28 mouse cellular contexts compared by ENCODE assay signal in genomic region chr10:78700881-78701280, GRCm38 (mm10). TPM values are rescaled to one million over a fixed set of nuclear protein-coding genes. Genes with fewer than 3 reads are reported as not detected.
A peak's percentile ranks its signal among the peaks of the same experiment; 100 is the strongest.
DNase-seq lines count a peak whose midpoint lies in the region; ATAC-seq and TF ChIP-seq lines count a peak whose summit lies in the region.
"Had no signal": no experiment of that assay in that cellular context is flagged by ENCODE, and none has a peak within 500 bp of the region (broad histone marks: within the 10 kb centered on the region; RNA-seq: fewer than 3 reads in every experiment).

No protein-coding gene starts in this region.

- no peak for ATAC-seq in erythroid progenitor cell, adult 5-6 weeks (replicated peaks; ENCODE audit: low FRiP score, poor library complexity, severe bottlenecking)
- ATAC-seq: CD4-positive, CD25-positive, alpha-beta regulatory T cell, adult 4 months; forebrain, embryonic 14.5 days; forebrain, embryonic 16.5 days had no signal

- no peak overlapping the region for H3K27ac ChIP-seq in heart, embryonic 10.5 days
- H3K27ac ChIP-seq in heart, adult 2 months = no peak overlapping the region
- no peak overlapping the region for H3K27ac ChIP-seq in midbrain, embryonic 10.5 days (replicated peaks)
- H3K27ac ChIP-seq: embryonic facial prominence, embryonic 13.5 days; embryonic facial prominence, embryonic 15.5 days; forebrain, embryonic 10.5 days; forebrain, embryonic 12.5 days had no signal

- no peaks in the 10 kb centered on the region for H3K4me1 ChIP-seq in heart, embryonic 10.5 days
- H3K4me1 ChIP-seq in heart, adult 2 months (ENCODE audit: control insufficient read depth, insufficient read depth, low read length) = no peaks in the 10 kb centered on the region
- no peaks in the 10 kb centered on the region for H3K4me1 ChIP-seq in midbrain, embryonic 10.5 days
- H3K4me1 ChIP-seq: embryonic facial prominence, embryonic 15.5 days; forebrain, embryonic 10.5 days; forebrain, embryonic 12.5 days had no signal

- no peak for TF ChIP-seq CTCF in heart, adult 2 months (IDR thresholded peaks at IDR 0.05)

- intact Hi-C loops in heart, adult 2 months (cut with DNase I) = no loop called here

- H3K27me3 ChIP-seq in heart, embryonic 10.5 days (ENCODE audit: insufficient read depth, poor library complexity, severe bottlenecking) = no peaks in the 10 kb centered on the region
- H3K27me3 ChIP-seq in heart, adult 2 months (ENCODE audit: control insufficient read depth, insufficient read depth, low read length) = no peaks in the 10 kb centered on the region
- H3K27me3 ChIP-seq in midbrain, embryonic 10.5 days (ENCODE audit: low read depth, poor library complexity, severe bottlenecking) = no peaks in the 10 kb centered on the region
- H3K27me3 ChIP-seq: embryonic facial prominence, embryonic 13.5 days; embryonic facial prominence, embryonic 15.5 days; forebrain, embryonic 12.5 days had no signal

- H3K9me3 ChIP-seq in heart, embryonic 10.5 days = no peaks in the 10 kb centered on the region
- H3K9me3 ChIP-seq in midbrain, embryonic 10.5 days (replicated peaks) = no peaks in the 10 kb centered on the region
- H3K9me3 ChIP-seq: embryonic facial prominence, embryonic 13.5 days; embryonic facial prominence, embryonic 15.5 days; forebrain, embryonic 10.5 days; forebrain, embryonic 12.5 days; G1E had no signal

- H3K79me2 ChIP-seq in heart, adult 2 months (replicated peaks; ENCODE audit: control insufficient read depth, insufficient read depth, low read length) = no peaks in the 10 kb centered on the region

- TF ChIP-seq EP300 in heart, adult 2 months (IDR thresholded peaks at IDR 0.05; ENCODE audit: insufficient read depth, low read depth, low read length) = no peak

- WGBS in heart, embryonic 10.5 days = 56% methylated on average over 3 of the region's 3 CpGs
- 43% methylated on average over 3 of the region's 3 CpGs for WGBS in heart, adult 2 months
- WGBS in midbrain, embryonic 10.5 days = 61% methylated on average over 3 of the region's 3 CpGs

- H3K36me3 ChIP-seq in heart, embryonic 10.5 days = no peaks in the 10 kb centered on the region
- no peaks in the 10 kb centered on the region for H3K36me3 ChIP-seq in heart, adult 2 months (ENCODE audit: control insufficient read depth, insufficient read depth, low read length)
- no peaks in the 10 kb centered on the region for H3K36me3 ChIP-seq in midbrain, embryonic 10.5 days
- H3K36me3 ChIP-seq: embryonic facial prominence, embryonic 13.5 days; embryonic facial prominence, embryonic 15.5 days; forebrain, embryonic 10.5 days; forebrain, embryonic 12.5 days; G1E had no signal

- H3K4me3 ChIP-seq in heart, embryonic 10.5 days = no peak overlapping the region
- H3K4me3 ChIP-seq in heart, adult 2 months = no peak overlapping the region
- no peak overlapping the region for H3K4me3 ChIP-seq in midbrain, embryonic 10.5 days
- H3K4me3 ChIP-seq: embryonic facial prominence, embryonic 13.5 days; embryonic facial prominence, embryonic 15.5 days; forebrain, embryonic 10.5 days; forebrain, embryonic 12.5 days had no signal

- peak; percentile 66 for DNase-seq in heart, embryonic 10.5 days (ENCODE audit: low spot score)
- no peak for DNase-seq in heart, adult 2 months
- DNase-seq in NIH3T3 (ENCODE audit: low read depth) = peak; percentile 35
- DNase-seq in midbrain, embryonic 10.5 days (ENCODE audit: low spot score) = no peak
- DNase-seq: adrenal gland, adult 2 months; adrenal gland, postnatal 10 days; adrenal gland, postnatal 25 days; B cell, adult 2 months; cerebellum, adult 11 months; cerebellum, adult 18-20 months; cerebellum, adult 8-10 months; cerebellum, adult 9-11 months; cerebellum, postnatal 14 days; cerebellum, postnatal 36 days; embryo, embryonic 11 days had no signal

- TF ChIP-seq POLR2A in heart, adult 2 months (IDR thresholded peaks at IDR 0.05; ENCODE audit: insufficient read depth, low read depth, low read length) = no peak

- H3K9ac ChIP-seq in heart, adult 2 months (ENCODE audit: low read depth, low read length) = no peak overlapping the region
- H3K9ac ChIP-seq: embryonic facial prominence, embryonic 13.5 days; embryonic facial prominence, embryonic 15.5 days; forebrain, embryonic 12.5 days had no signal

RNA-seq across cellular contexts. Expression of gene Casp14, which starts 17.2 kb away (rescaled TPM):
- not detected in 2 replicates for polyA plus RNA-seq in heart, embryonic 10.5 days (2016; fragmentation: Nextera tagmentation; extraction: Ambion mirVana)
- not detected for total RNA-seq in heart, adult 2 months (2021)
- polyA plus RNA-seq in heart, adult 2 months (2012; rRNA removed) = not detected in 2 replicates
- total RNA-seq in erythroid progenitor cell, adult 5-6 weeks (2015; ENCODE audit: low replicate concordance) = not detected in 2 replicates
- not detected in 2 replicates for total RNA-seq in erythroid progenitor cell, adult 5-6 weeks (2017; ENCODE audit: low replicate concordance)
- not detected in 2 replicates for polyA plus RNA-seq in midbrain, embryonic 10.5 days (2016; fragmentation: Nextera tagmentation; extraction: Ambion mirVana)
- total RNA-seq: adrenal gland, adult 2 months; adrenal gland, postnatal 10 days; adrenal gland, postnatal 25 days; adrenal gland, postnatal 4 days; CH12.LX; common myeloid progenitor, adult 5-6 weeks; G1E had no signal
- polyA plus RNA-seq: adrenal gland, adult 2 months; CD4-positive, CD25-positive, alpha-beta regulatory T cell, adult 4 months; forebrain, embryonic 10.5 days; forebrain, embryonic 12.5 days; forebrain, embryonic 14.5 days; forebrain, embryonic 16.5 days; frontal cortex, adult 2 months; G1E had no signal

RNA-seq across cellular contexts. Expression of gene Ccdc105, which starts 52.0 kb away (rescaled TPM):
- polyA plus RNA-seq in heart, embryonic 10.5 days (2016; fragmentation: Nextera tagmentation; extraction: Ambion mirVana) = not detected in 2 replicates
- total RNA-seq in heart, adult 2 months (2021) = not detected
- not detected in 2 replicates for polyA plus RNA-seq in heart, adult 2 months (2012; rRNA removed)
- total RNA-seq in erythroid progenitor cell, adult 5-6 weeks (2015; ENCODE audit: low replicate concordance) = not detected in 2 replicates
- total RNA-seq in erythroid progenitor cell, adult 5-6 weeks (2017; ENCODE audit: low replicate concordance) = not detected in 2 replicates
- not detected in 2 replicates for polyA plus RNA-seq in midbrain, embryonic 10.5 days (2016; fragmentation: Nextera tagmentation; extraction: Ambion mirVana)
- total RNA-seq: adrenal gland, adult 2 months; adrenal gland, postnatal 10 days; adrenal gland, postnatal 25 days; adrenal gland, postnatal 4 days; CH12.LX; common myeloid progenitor, adult 5-6 weeks; G1E had no signal
- polyA plus RNA-seq: CD4-positive, CD25-positive, alpha-beta regulatory T cell, adult 4 months; G1E had no signal

Comparison
In these comparisons a context has a peak if more than half of its experiments do, and no peak if none do; other contexts are left out.
1. DNase-seq: peak in heart, embryonic 10.5 days (single experiment) and NIH3T3 (single experiment); none in heart, adult 2 months (0 of 2) and midbrain, embryonic 10.5 days (single experiment).